Mouse (Mus musculus) cerebellum, postnatal 4 days (tissue): ENCODE measurements around the gene Ankrd33.

ENCODE experiments used
- DNase-seq, 2 experiments: peaks; one replicate each; pipeline ENCODE4 v3.0.0; 2022; ENCODE audit warnings: low spot score in 2 of 2, mixed read lengths in 1 of 2

The Ankrd33 gene

DNA sequence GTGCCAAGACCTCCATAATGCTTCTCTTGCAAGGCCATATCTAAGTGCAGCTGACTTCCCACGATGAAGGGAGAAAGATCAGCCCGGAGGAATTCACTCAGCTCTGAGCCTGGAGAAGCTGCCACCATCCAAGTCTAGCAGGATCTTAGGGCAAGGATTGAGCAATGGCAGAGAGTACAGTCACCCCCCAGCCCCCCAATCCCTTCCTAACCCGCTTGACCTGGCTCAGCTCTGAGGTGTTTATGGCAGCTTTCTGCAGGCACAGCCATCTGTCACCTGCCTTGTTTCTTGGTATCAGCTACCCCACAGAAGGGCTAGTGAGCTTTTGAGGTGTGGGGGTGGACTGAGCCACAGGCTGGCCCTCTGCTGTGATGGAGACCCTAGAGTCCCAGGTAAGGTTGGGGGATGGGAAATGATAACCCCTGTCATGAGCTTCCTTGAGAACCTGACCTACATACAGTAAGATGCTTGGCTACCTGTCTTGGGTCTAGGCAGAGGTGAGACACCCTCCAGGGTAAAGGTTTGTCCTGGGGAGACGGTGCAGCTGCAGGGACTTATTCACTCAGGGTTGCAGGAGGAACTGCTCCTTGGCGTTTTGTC is at the start of gene Ankrd33:
Gene Ankrd33 (plus strand): TSS at position 245 of the 600 bp plus-strand sequence.
- no peak for DNase-seq

GRCm38 (mm10) chr15:101066364-101066847 is 49.1 kb upstream of the Ankrd33 start:
- DNase-seq: no peak

- DNase-seq: no peak
Measured at GRCm38 (mm10) chr15:101066920-101067696, 48.4 kb upstream of the Ankrd33 start.

DNA sequence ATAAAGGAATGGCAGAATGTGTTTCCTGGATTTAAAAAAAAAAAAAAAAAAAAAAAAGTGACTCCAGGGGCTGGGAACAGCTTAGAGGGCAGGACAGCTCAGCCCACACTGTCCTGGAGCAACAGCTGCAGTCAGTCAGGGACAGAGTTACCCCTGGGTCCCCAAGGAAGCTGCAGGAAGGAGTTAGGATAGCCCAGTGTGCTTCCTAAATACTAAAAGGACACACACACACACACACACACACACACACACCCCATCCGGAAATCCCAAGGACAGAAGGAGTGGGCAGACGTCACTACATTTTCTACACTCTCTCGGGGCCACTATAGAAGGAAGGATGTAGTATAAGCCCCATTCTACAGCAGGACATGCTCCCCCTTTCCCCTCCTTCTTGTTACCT is 47.5 kb upstream of the Ankrd33 start:
- no peak for DNase-seq

DNA sequence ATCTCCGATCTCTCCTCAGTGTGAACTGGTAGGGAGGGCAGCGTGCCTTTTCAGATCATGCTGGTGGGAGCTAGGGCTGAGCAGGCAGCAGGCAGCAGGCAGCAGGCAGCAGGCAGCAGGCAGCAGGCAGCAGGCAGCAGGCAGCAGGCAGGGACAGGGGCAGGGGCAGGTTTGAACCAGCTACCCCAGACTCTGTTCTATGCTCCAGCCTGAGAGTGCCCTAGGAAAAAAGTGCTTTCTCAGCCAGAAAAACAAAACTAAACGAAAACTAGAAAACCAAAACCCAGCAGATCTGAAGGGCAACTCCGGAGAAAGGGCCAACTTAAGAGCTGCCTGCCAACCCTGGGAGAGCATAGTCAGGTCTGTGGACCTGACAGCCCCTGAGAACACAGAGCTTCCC is 46.9 kb upstream of the Ankrd33 start:
- no peak for DNase-seq

DNA sequence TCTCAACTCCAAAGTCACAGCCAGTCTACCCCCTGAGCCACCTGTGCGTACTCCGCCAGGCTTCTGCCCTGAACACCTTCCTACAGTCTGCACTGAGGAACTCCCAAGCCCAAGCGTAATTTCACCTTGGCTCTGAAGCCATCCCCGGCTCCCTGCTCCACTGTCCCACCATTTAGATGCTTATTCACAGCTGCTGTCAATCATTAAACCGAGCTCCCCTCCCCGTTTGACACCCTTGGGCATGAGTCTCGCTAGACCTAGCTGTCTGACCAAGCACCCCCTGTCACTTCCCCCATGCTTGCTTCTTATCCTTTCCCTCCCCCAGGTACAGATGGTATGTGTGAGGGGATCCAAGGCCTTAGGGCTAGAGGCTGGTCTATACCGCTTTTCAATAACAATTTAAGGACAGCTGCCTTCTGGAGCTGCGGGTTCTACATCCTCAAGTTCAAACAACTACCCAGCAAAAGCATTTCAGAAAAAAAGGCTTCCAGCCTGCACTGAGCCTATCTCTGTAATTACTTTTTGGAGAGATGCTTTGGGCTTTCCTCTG is 45.8 kb upstream of the Ankrd33 start:
- DNase-seq: no peak

GRCm38 (mm10) chr15:101070762-101071161 is 44.8 kb upstream of the Ankrd33 start:
- DNase-seq: no peak

GRCm38 (mm10) chr15:101072736-101073135 is 42.8 kb upstream of the Ankrd33 start:
- no peak for DNase-seq

- DNase-seq: no peak
Measured at GRCm38 (mm10) chr15:101074067-101074466, 41.5 kb upstream of the Ankrd33 start.

DNA sequence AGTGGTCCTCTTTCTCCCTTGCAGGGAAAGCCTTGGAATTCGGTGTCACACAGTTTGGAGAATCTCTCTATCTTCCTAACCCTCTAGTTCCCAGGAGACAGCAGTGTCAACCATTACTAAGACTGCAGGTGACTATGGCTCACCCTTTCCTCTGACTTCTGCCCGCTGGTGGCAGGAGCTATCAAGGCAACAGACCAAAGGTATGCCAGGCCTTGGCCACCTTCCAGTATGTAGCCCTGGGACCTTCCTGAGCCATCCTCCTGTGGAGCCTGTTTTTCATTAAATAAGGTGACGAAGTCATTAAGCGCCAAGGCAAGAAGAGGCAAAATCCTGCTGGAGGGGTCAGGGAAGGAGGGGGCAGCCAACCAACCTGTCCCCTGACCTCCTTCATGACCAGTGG is 40.4 kb upstream of the Ankrd33 start:
- no peak for DNase-seq

DNA sequence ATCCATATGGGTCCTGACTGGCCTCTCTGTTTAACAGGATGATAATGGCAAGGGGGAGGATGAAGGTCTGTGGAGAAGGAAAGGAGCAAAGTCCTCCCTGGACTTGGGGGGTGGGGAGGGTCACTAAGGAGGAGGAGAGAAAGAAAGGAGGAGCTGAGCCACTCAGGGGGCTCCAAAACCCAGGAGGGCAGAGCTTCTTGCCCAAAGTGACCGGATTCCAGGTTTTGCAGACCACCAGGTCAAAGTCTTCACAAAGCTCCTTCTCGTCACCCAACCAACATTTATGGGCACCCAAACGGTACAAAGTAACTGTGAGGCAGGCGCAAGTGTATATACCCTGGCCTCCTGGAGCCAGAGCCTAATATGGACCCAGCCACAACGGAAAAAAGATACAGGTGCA is 39.9 kb upstream of the Ankrd33 start:
- DNase-seq: no peak

DNA sequence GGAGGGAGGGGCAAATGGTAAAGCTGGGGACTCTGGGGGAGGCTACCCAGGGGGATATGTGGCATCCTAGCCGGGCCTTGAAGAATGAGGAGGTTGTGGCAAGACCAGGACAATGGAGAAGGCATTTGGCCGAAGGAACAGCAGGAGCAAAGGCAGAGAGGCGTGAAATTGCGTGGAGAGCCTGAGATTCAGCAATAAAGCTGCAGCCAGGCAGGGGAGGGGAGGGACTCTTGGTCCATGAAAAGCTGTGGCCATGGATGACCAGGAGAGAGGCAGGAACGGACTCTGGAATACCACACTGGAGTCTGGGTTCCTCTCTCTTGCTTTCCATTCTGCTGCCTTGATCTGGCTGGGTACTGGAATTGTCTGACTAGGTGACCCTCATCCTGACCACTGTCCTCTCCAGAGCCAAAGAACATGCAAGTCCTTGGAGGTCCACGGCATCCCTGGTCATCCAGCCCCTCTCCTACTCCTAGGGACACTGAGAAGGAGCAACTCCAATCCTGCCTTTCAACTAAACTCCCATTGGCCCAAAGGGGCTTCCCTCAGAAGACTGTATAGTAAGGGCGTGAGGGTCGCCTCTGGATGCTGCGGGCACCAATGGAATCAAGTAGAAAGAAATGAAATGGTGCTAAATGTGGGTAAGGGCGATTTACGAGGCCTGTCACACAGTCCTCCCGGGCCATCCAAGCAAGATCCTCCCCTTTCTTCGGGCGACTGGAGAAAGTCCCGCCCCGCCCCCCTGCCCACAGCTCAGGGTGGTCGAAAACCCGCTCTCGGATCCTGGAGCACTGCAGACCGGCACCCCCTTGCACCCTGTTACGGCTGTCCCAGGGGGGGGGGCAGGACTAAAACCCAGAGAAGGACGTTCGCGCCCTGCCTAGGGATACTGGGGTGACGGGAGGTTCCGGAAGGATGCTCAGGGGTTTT is 39.2 kb upstream of the Ankrd33 start:
- DNase-seq: peak in 1 of 2 experiments; percentile 40

DNA sequence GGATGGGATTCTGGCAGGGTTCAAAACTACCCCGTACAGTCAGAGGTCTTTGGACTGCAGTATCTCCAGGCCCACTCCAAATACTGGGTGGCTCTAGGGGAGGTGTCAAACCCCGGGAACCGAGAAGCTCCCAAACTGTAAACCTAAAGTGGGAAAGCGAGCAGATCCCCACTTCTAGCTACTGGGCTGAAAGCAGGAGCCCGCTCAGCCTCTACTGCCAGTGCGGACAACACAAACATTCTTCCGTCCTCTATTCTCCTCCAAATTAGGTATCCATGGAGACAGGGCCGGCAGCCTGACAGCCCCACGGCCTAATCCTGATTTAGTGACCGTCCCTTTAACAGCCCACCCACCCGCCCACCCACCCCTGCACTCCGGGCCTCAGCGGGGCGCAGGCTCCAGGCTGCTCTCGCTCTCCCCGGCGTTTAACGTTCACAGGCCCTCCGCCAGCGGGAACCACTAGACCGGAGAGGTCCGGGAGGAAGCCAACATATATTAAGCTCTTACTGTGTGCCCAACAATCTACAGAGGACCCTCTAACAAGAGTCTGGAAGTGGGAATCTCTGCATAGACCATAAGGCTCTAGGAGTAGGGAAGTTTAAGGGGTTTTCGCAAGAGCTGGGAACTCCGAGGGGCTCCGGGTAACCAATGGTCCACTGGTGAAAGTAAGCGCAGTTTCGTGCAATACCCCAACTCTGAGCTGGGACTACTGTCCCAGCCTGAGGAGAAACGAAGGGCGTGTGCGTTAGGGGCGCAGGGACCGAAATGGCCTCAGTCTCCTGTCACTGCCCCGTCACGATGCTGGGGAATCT is 38.3 kb upstream of the Ankrd33 start:
- DNase-seq: no peak

DNA sequence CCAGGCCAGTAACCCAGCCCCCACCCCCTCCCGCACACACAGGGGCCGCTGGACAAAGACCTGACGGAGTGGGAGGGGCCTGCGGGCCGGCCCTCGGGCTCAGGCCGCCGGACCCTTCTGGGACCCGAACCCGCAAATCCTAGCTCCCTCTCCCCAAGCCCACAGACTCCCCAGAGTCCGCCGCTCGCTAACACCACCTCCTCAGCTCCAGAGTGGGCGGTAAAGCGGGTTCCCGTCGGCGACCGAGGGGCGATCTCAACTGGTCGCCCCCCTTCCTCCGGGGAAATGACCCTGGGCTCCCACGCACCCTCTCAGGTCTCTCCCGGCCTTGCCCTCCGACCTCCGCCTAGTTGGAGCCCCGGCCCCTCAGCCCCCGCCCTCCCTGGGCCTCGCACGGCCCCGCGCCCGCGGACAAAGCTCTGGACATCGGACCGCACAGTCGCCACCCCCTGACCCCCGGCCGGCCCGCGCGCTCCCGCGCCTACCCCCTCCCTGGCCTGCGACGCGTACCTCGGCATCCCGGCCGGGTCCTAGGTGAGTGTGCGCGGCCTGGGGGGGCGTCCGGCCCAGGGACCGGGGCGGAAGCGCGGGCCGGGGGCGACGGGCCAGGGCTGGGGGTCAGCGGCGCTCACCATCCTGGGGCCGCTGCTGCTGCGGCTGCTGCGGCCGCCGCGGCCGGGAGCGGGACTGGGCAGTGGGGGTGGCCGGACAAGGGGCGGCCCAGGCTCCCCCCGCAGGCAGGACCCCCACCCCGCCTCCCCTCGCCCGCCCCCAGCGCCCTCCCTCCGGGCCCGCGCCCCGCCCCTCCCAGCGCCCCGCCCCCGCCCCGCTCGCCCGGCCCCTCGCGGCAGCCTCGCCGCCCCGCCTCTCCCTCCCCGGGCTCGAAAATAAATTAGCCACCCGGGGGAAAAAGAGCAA is 37.5 kb upstream of the Ankrd33 start, which contains the start of gene Fignl2:
Gene Fignl2 (minus strand): TSS at position 755 of the 918 bp plus-strand sequence.
- no peak for DNase-seq

DNA sequence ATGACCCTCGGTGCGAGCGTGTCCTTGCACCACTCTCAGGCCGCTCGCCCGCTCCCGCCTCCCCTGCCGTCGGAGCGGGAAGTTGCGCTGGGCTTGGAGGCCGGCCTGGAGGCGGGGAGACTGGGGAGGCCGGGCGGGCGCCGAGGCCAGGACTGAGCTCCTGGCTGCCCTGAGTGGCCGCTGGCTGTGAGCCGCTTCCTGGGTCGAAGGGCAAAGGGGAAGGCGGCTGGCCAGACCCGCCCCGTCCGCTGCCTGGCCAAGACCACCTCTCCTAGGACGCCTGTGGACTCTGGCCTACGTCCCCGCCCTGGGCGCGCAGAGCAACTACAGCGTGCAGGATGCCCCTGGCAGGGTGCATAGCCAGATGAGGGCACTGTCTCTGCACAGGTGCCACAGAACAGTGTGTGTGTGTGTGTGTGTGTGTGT is 36.8 kb upstream of the Ankrd33 start:
- DNase-seq: peak; percentile 45 to 56

- DNase-seq: no peak
Measured at GRCm38 (mm10) chr15:101080031-101080520, 35.5 kb upstream of the Ankrd33 start.

DNA sequence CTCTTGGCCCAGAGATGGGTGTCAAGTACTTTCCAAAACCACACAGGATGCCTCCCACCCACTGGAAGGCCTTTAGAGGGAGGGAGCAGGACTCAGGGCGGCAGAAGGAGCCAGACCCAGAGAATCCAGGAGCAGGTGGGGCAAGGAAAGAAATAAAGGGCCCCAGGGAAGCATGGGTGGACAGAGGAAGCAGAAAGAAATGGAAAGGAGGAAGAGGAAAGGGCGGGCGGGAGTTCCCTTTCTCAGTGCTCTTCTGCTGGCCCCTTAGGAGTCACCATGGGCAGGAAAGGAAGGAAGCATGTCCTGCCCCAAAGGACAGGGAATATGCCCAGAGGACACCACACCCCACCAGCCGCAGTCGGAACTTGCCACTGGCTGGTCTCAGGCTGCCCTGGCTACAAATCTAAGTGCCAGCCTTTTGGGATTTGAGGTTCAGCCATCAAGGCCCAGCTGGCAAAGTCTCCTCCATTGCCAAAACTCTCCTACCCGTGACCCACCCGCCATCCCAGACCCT is 34.5 kb upstream of the Ankrd33 start:
- DNase-seq: no peak

DNA sequence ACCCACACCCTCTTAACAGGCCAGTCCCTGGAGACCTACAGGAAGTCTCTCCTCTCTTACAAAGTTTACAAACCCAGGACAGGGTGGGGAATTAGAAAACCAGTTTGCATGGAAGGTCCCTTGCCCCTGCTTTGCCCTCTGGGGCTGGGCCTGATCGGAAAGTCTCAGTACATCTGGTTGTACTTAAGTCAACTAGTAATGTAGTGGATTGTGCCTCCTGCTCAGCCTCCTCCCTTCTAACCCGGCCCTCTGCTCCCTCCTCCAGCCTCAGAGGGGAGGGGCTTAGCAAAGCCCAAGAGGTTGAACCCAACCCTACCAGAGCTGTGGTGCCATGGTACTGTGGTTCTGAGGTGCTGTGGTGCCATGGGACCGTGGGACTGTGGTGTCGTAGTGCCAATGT is 33.3 kb upstream of the Ankrd33 start:
- no peak for DNase-seq

DNA sequence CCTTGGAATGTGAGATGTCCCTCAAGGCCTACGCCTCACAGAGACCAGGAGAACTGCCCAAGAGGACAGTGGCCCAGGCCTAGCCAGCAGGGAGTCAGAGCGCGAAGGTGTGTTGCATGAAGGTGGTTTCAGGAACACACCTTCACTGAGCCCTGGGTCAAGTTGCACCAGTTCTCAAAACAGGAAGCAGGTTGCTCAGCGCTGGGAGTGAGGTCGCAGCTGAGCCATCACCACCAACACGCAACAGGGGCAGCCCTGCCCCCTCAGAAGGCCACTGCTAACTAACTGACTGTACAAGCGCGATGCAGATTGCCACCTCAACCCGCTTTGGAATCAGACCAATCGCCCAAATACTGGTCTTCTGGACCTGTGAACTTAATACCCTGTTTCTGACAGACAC is 31.1 kb upstream of the Ankrd33 start:
- no peak for DNase-seq
